Mouse (Mus musculus) left cerebral cortex, adult 8-10 months (tissue): Measurements from ENCODE around the gene Adgre5. TPM values are rescaled to one million over a fixed set of nuclear protein-coding genes. Genes with fewer than 3 reads are reported as not detected.

Experiments used
- DNase-seq, 2 experiments: peaks; one replicate each; pipeline ENCODE4 v3.0.0; 2022; ENCODE audit warnings: low spot score in 2 of 2
- total RNA-seq, 4 experiments: library from RNA; stranded (reverse); gene quantifications; 2 replicates each; pipeline ENCODE4 v1.2.4; 2022

The Adgre5 gene
- total RNA-seq, 4 experiments from 2014 or later = 8.3 to 12.2 (median 8.8) TPM

GRCm38 (mm10) chr8:83756273-83756672 is 15.1 kb upstream of the Adgre5 start:
- DNase-seq = no peak

GRCm38 (mm10) chr8:83754149-83754548 is 13.0 kb upstream of the Adgre5 start:
- no peak for DNase-seq

GRCm38 (mm10) chr8:83749265-83749664 is 8.1 kb upstream of the Adgre5 start:
- DNase-seq = no peak

GRCm38 (mm10) chr8:83748708-83749107 is 7.6 kb upstream of the Adgre5 start:
- DNase-seq = no peak

GRCm38 (mm10) chr8:83747661-83748346 is 6.7 kb upstream of the Adgre5 start:
- DNase-seq = peak in 1 of 2 experiments; percentile 46

- no peak for DNase-seq
These were observed 2.9 kb upstream of the Adgre5 start for GRCm38 (mm10) chr8:83744070-83744469.

- DNase-seq = no peak
These were observed 1.8 kb upstream of the Adgre5 start for GRCm38 (mm10) chr8:83742968-83743367.

- no peak for DNase-seq
These were observed 926 bp upstream of the Adgre5 start for GRCm38 (mm10) chr8:83741849-83742655.

- DNase-seq = no peak
These were observed 545 bp downstream of the Adgre5 start for GRCm38 (mm10) chr8:83740586-83740975.

GRCm38 (mm10) chr8:83739711-83740468 is 1.2 kb downstream of the Adgre5 start:
- DNase-seq = no peak

- no peak for DNase-seq
These were observed 2.0 kb downstream of the Adgre5 start for GRCm38 (mm10) chr8:83738949-83739710.

- DNase-seq = no peak
These were observed 3.1 kb downstream of the Adgre5 start for GRCm38 (mm10) chr8:83737852-83738562.

GRCm38 (mm10) chr8:83737346-83737745 is 3.8 kb downstream of the Adgre5 start:
- no peak for DNase-seq

GRCm38 (mm10) chr8:83736681-83737080 is 4.4 kb downstream of the Adgre5 start:
- DNase-seq = no peak

GRCm38 (mm10) chr8:83732919-83733318 is 8.2 kb downstream of the Adgre5 start:
- no peak for DNase-seq

GRCm38 (mm10) chr8:83731906-83732305 is 9.2 kb downstream of the Adgre5 start:
- no peak for DNase-seq

- no peak for DNase-seq
These were observed 11.9 kb downstream of the Adgre5 start for GRCm38 (mm10) chr8:83729009-83729807.

- DNase-seq = no peak
These were observed 15.5 kb downstream of the Adgre5 start for GRCm38 (mm10) chr8:83725521-83726102.
